In the genomic region with DNA sequence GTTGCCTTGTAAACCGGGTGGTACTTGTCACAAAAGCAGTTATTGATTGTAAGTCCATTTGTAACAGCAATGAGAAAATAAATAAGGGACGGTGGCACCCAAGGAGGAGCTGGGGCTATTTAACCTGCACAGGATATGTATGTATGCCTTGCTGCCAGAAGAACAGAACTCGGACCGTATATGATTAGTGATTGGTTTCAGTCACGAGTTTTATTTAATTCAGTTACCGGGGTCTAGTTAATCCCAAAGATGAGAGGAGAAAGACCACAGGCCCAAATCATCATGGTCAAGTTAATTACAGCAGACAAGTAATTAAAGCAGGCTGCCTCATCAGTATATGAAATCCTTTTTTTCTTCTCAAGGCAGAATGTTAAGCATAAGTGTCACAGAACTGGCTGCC, we compare ENCODE assay signal across 17 mouse cellular contexts. TPM values are rescaled to one million over a fixed set of nuclear protein-coding genes. Genes with fewer than 3 reads are reported as not detected.
DNase-seq lines count a peak whose midpoint lies in the region; ATAC-seq and TF ChIP-seq lines count a peak whose summit lies in the region.
"Had no signal": no experiment of that assay in that cellular context is flagged by ENCODE, and none has a peak within 500 bp of the region (broad histone marks: within the 10 kb centered on the region; RNA-seq: fewer than 3 reads in every experiment).

No protein-coding gene starts in this region.

- H3K9me3 ChIP-seq in forebrain, embryonic 12.5 days, result no peaks in the 10 kb centered on the region
- H3K9me3 ChIP-seq in forebrain, embryonic 14.5 days (replicated peaks; ENCODE audit: control insufficient read depth, low read length), result no peaks in the 10 kb centered on the region
- H3K9me3 ChIP-seq in hindbrain, embryonic 12.5 days (replicated peaks), result no peaks in the 10 kb centered on the region
- no peaks in the 10 kb centered on the region for H3K9me3 ChIP-seq in hindbrain, postnatal 0 days (ENCODE audit: low read length)
- H3K9me3 ChIP-seq in hindbrain, embryonic 15.5 days, result no peaks in the 10 kb centered on the region
- H3K9me3 ChIP-seq in midbrain, embryonic 16.5 days (replicated peaks; ENCODE audit: control insufficient read depth, low read length, poor library complexity, severe bottlenecking), result no peaks in the 10 kb centered on the region
- H3K9me3 ChIP-seq: intestine, embryonic 15.5 days had no signal

- H3K9ac ChIP-seq in forebrain, embryonic 12.5 days, result peak overlapping the region; percentile 12; the same call in 1 of the 2 replicates
- no peak overlapping the region for H3K9ac ChIP-seq in forebrain, embryonic 14.5 days (ENCODE audit: low read length)
- H3K9ac ChIP-seq in hindbrain, embryonic 12.5 days, result no peak overlapping the region
- H3K9ac ChIP-seq in hindbrain, postnatal 0 days (replicated peaks; ENCODE audit: low read length), result no peak overlapping the region
- H3K9ac ChIP-seq in hindbrain, embryonic 15.5 days, result no peak overlapping the region
- peak overlapping the region; percentile 25; the same call in 1 of the 2 replicates for H3K9ac ChIP-seq in midbrain, embryonic 16.5 days (ENCODE audit: low read depth, low read length)
- H3K9ac ChIP-seq: intestine, embryonic 15.5 days had no signal

- 0 out of 2 replicates have a peak overlapping the region, but pooled peaks have one; percentile 25 for H3K27ac ChIP-seq in forebrain, embryonic 12.5 days
- no peak overlapping the region for H3K27ac ChIP-seq in forebrain, embryonic 14.5 days (ENCODE audit: low read depth, low read length)
- peak overlapping the region; percentile 58 for H3K27ac ChIP-seq in hindbrain, embryonic 12.5 days
- no peak overlapping the region; the same call in 1 of the 2 replicates for H3K27ac ChIP-seq in hindbrain, postnatal 0 days
- H3K27ac ChIP-seq in hindbrain, embryonic 15.5 days (replicated peaks), result peak overlapping the region; percentile 55; the same call in 1 of the 2 replicates
- peak overlapping the region; percentile 76 for H3K27ac ChIP-seq in midbrain, embryonic 16.5 days (ENCODE audit: low read length)
- H3K27ac ChIP-seq: intestine, embryonic 15.5 days had no signal

- H3K4me2 ChIP-seq in forebrain, embryonic 12.5 days, result no peak overlapping the region
- no peak overlapping the region for H3K4me2 ChIP-seq in forebrain, embryonic 14.5 days (ENCODE audit: low read length)
- H3K4me2 ChIP-seq in hindbrain, embryonic 12.5 days (replicated peaks), result no peak overlapping the region
- no peak overlapping the region for H3K4me2 ChIP-seq in hindbrain, postnatal 0 days (ENCODE audit: low read depth, low read length)
- H3K4me2 ChIP-seq in hindbrain, embryonic 15.5 days, result no peak overlapping the region
- H3K4me2 ChIP-seq in midbrain, embryonic 16.5 days (ENCODE audit: low read length), result no peak overlapping the region; the same call in 1 of the 2 replicates
- H3K4me2 ChIP-seq: intestine, embryonic 15.5 days had no signal

- no peak for DNase-seq in forebrain, embryonic 14.5 days (ENCODE audit: low spot score)
- no peak for DNase-seq in hindbrain, postnatal 0 days (ENCODE audit: low spot score)
- DNase-seq in urinary bladder, postnatal 36 days (ENCODE audit: low spot score in 2 of 2), result no peak
- no peak for DNase-seq in spleen, adult 18-20 months
- DNase-seq: adrenal gland, postnatal 10 days; cerebellum, adult 2 months; heart, postnatal 10 days; left cerebral cortex, postnatal 4 days; lung, adult 2 months; lung, postnatal 4 days; thymus, adult 2 months had no signal

- H3K4me1 ChIP-seq in forebrain, embryonic 12.5 days, result peaks cover 31% of the 10 kb centered on the region
- H3K4me1 ChIP-seq in forebrain, embryonic 14.5 days (ENCODE audit: control insufficient read depth, insufficient read depth, low read length), result peaks cover 10% of the 10 kb centered on the region; the same call in 1 of the 2 replicates
- peaks cover 25% of the 10 kb centered on the region for H3K4me1 ChIP-seq in hindbrain, embryonic 12.5 days
- H3K4me1 ChIP-seq in hindbrain, postnatal 0 days (ENCODE audit: insufficient read depth, low read length), result peaks cover 13% of the 10 kb centered on the region; the same call in 1 of the 2 replicates
- H3K4me1 ChIP-seq in hindbrain, embryonic 15.5 days (replicated peaks), result peaks cover 22% of the 10 kb centered on the region
- peaks cover 21% of the 10 kb centered on the region for H3K4me1 ChIP-seq in midbrain, embryonic 16.5 days (ENCODE audit: control insufficient read depth, insufficient read depth, low read length)

- no peaks in the 10 kb centered on the region for H3K36me3 ChIP-seq in forebrain, embryonic 12.5 days (replicated peaks)
- H3K36me3 ChIP-seq in forebrain, embryonic 14.5 days (ENCODE audit: control insufficient read depth, insufficient read depth, low read length), result peaks cover 7% of the 10 kb centered on the region
- peaks cover 6% of the 10 kb centered on the region for H3K36me3 ChIP-seq in hindbrain, embryonic 12.5 days
- H3K36me3 ChIP-seq in hindbrain, postnatal 0 days (ENCODE audit: insufficient read depth, low read length), result no peaks in the 10 kb centered on the region
- 0 out of 2 replicates have a peak, but pooled peaks cover 4% of the 10 kb centered on the region for H3K36me3 ChIP-seq in hindbrain, embryonic 15.5 days
- H3K36me3 ChIP-seq in midbrain, embryonic 16.5 days (ENCODE audit: control insufficient read depth, insufficient read depth, low read length), result no peaks in the 10 kb centered on the region
- H3K36me3 ChIP-seq: intestine, embryonic 15.5 days had no signal

- H3K4me3 ChIP-seq in forebrain, embryonic 12.5 days (replicated peaks), result no peak overlapping the region
- H3K4me3 ChIP-seq in forebrain, embryonic 14.5 days (ENCODE audit: low read depth, low read length), result no peak overlapping the region
- no peak overlapping the region for H3K4me3 ChIP-seq in hindbrain, embryonic 12.5 days
- H3K4me3 ChIP-seq in hindbrain, postnatal 0 days (ENCODE audit: low read length), result no peak overlapping the region
- H3K4me3 ChIP-seq in hindbrain, embryonic 15.5 days, result no peak overlapping the region
- no peak overlapping the region for H3K4me3 ChIP-seq in midbrain, embryonic 16.5 days (ENCODE audit: low read depth, low read length)
- H3K4me3 ChIP-seq: intestine, embryonic 15.5 days had no signal

- H3K27me3 ChIP-seq in forebrain, embryonic 12.5 days, result peaks cover 10% of the 10 kb centered on the region; the same call in 1 of the 2 replicates
- no peaks in the 10 kb centered on the region for H3K27me3 ChIP-seq in forebrain, embryonic 14.5 days (replicated peaks; ENCODE audit: control insufficient read depth, insufficient read depth, low read length)
- H3K27me3 ChIP-seq in hindbrain, embryonic 12.5 days, result no peaks in the 10 kb centered on the region
- no peaks in the 10 kb centered on the region for H3K27me3 ChIP-seq in hindbrain, postnatal 0 days (ENCODE audit: insufficient read depth, low read length)
- no peaks in the 10 kb centered on the region for H3K27me3 ChIP-seq in hindbrain, embryonic 15.5 days
- H3K27me3 ChIP-seq in midbrain, embryonic 16.5 days (ENCODE audit: control insufficient read depth, insufficient read depth, low read depth, low read length), result no peaks in the 10 kb centered on the region
- H3K27me3 ChIP-seq: CH12.LX; intestine, embryonic 15.5 days had no signal

- WGBS in forebrain, embryonic 12.5 days, result 54% methylated on average over 6 of the region's 6 CpGs
- WGBS in forebrain, embryonic 14.5 days, result 40% methylated on average over 6 of the region's 6 CpGs
- 62% methylated on average over 6 of the region's 6 CpGs for WGBS in hindbrain, embryonic 12.5 days
- WGBS in hindbrain, postnatal 0 days, result 55% methylated on average over 6 of the region's 6 CpGs
- WGBS in hindbrain, embryonic 15.5 days, result 43% methylated on average over 6 of the region's 6 CpGs
- WGBS in midbrain, embryonic 16.5 days, result 23% methylated on average over 6 of the region's 6 CpGs

- TF ChIP-seq CTCF in hindbrain, postnatal 0 days (IDR thresholded peaks at IDR 0.05; ENCODE audit: low read depth), result no peak

- no peak for ATAC-seq in forebrain, embryonic 12.5 days (ENCODE audit: low FRiP score)
- no peak for ATAC-seq in forebrain, embryonic 14.5 days
- no peak for ATAC-seq in hindbrain, embryonic 12.5 days (ENCODE audit: low FRiP score)
- ATAC-seq in hindbrain, postnatal 0 days, result no peak
- ATAC-seq in hindbrain, embryonic 15.5 days (ENCODE audit: low FRiP score, low read depth), result no peak
- no peak for ATAC-seq in midbrain, embryonic 16.5 days
- ATAC-seq: intestine, embryonic 15.5 days had no signal

RNA-seq across cellular contexts. Expression of gene Hspa8, which starts 15.3 kb away (rescaled TPM):
- polyA plus RNA-seq in forebrain, embryonic 12.5 days (2016; fragmentation: Nextera tagmentation; extraction: Ambion mirVana), result 2,759 and 2,920 TPM in 2 replicates
- 3,062 and 3,353 TPM in 2 replicates for polyA plus RNA-seq in forebrain, embryonic 14.5 days (2014; fragmentation: Nextera tagmentation; extraction: Ambion mirVana)
- polyA plus RNA-seq in hindbrain, embryonic 12.5 days (2016; fragmentation: Nextera tagmentation; extraction: Ambion mirVana), result 2,594 and 2,617 TPM in 2 replicates
- 3,796 and 3,887 TPM in 2 replicates for total RNA-seq in hindbrain, postnatal 0 days (2014; rRNA removed)
- 2,316 and 2,371 TPM in 2 replicates for polyA plus RNA-seq in hindbrain, postnatal 0 days (2015; fragmentation: Nextera tagmentation; extraction: Ambion mirVana)
- polyA plus RNA-seq in hindbrain, embryonic 15.5 days (2015; fragmentation: Nextera tagmentation; extraction: Ambion mirVana), result 3,140 and 3,153 TPM in 2 replicates
- polyA plus RNA-seq in midbrain, embryonic 16.5 days (2015; fragmentation: Nextera tagmentation; extraction: Ambion mirVana), result 3,317 and 3,489 TPM in 2 replicates

Comparison
In these comparisons a context has a peak if more than half of its experiments do, and no peak if none do; other contexts are left out.
1. H3K27ac ChIP-seq: peak in forebrain, embryonic 12.5 days (single experiment), hindbrain, embryonic 12.5 days (single experiment), hindbrain, embryonic 15.5 days (single experiment) and midbrain, embryonic 16.5 days (single experiment); none in forebrain, embryonic 14.5 days (single experiment) and hindbrain, postnatal 0 days (single experiment).
2. H3K9ac ChIP-seq: peak in forebrain, embryonic 12.5 days (single experiment) and midbrain, embryonic 16.5 days (single experiment); none in forebrain, embryonic 14.5 days (single experiment), hindbrain, embryonic 12.5 days (single experiment), hindbrain, postnatal 0 days (single experiment) and hindbrain, embryonic 15.5 days (single experiment).